Mouse (Mus musculus) megakaryocyte, embryonic 14.5 days (primary cell): ENCODE data around the gene Myh7b. TPM values are rescaled to one million over a fixed set of nuclear protein-coding genes. Genes with fewer than 3 reads are reported as not detected.

ENCODE experiments used
- H3K27me3 ChIP-seq: replicated peaks from 2 replicates; pipeline ENCODE3; 2012; ENCODE audit warnings: inconsistent platforms
- H3K36me3 ChIP-seq: replicated peaks from 2 replicates; pipeline ENCODE3; 2012; ENCODE audit warnings: low read length, inconsistent platforms, mixed read lengths
- H3K4me1 ChIP-seq: 2 replicates; pipeline ENCODE4 v1.6.1; 2012; ENCODE audit warnings: inconsistent platforms
- H3K4me3 ChIP-seq: replicated peaks from 2 replicates; pipeline ENCODE3; 2012; ENCODE audit warnings: moderate library complexity, mild to moderate bottlenecking, inconsistent platforms
- H3K9me3 ChIP-seq: 2 replicates; pipeline ENCODE4 v1.6.1; 2012; ENCODE audit warnings: inconsistent platforms
- FLI1 ChIP-seq: IDR thresholded peaks from 2 replicates; pipeline ENCODE4 v1.6.1; 2012; ENCODE audit warnings: low read length, inconsistent platforms, mixed read lengths
- GATA1 ChIP-seq: IDR thresholded peaks from 3 replicates; pipeline ENCODE4 v1.6.1; 2012; ENCODE audit warnings: mixed read lengths, low read length, inconsistent platforms, borderline replicate concordance
- polyA plus RNA-seq: library from polyadenylated mRNA; stranded (reverse); fragments of >175 nt; gene quantifications from 2 replicates; pipeline ENCODE4 v1.2.3, GENCODE M21; 2012; ENCODE audit warnings: low replicate concordance; ENCODE audit not compliant: insufficient read depth

Myh7b gene
- polyA plus RNA-seq, 1 experiment = 0.95 TPM

GRCm38 (mm10) chr2:155675118-155675517, 64.1 kb downstream of the Myh7b start:
- TF ChIP-seq GATA1 = no peak
- peak overlapping the region; percentile 71 for H3K4me3 ChIP-seq
- peaks cover 59% of the 10 kb centered on the region for H3K4me1 ChIP-seq
- H3K27me3 ChIP-seq = no peaks in the 10 kb centered on the region
- H3K36me3 ChIP-seq = peaks cover 44% of the 10 kb centered on the region
- no peaks in the 10 kb centered on the region for H3K9me3 ChIP-seq

GRCm38 (mm10) chr2:155679586-155680110, 68.6 kb downstream of the Myh7b start:
- Histone ChIP-seq H3K9me3 (no peaks in the 10 kb centered on the region), H3K4me3 (no peak overlapping the region), H3K4me1 (peaks cover 71% of the 10 kb centered on the region), H3K36me3 (peaks cover 17% of the 10 kb centered on the region), H3K27me3 (no peaks in the 10 kb centered on the region)
- no peak for TF ChIP-seq GATA1
- no peak for TF ChIP-seq FLI1

GRCm38 (mm10) chr2:155680591-155680990, 69.6 kb downstream of the Myh7b start:
- Histone ChIP-seq H3K4me3 (peak overlapping the region; percentile 18), H3K9me3 (no peaks in the 10 kb centered on the region)
- TF ChIP-seq FLI1 = no peak
- TF ChIP-seq GATA1 = no peak

GRCm38 (mm10) chr2:155681194-155681593, 70.2 kb downstream of the Myh7b start:
- TF ChIP-seq FLI1 (no peak), GATA1 (no peak)

More at GRCm38 (mm10) chr2:155680591-155680990, 69.6 kb downstream of the Myh7b start:
- H3K36me3 ChIP-seq = peaks cover 19% of the 10 kb centered on the region
- H3K4me1 ChIP-seq = peaks cover 62% of the 10 kb centered on the region
- H3K27me3 ChIP-seq = no peaks in the 10 kb centered on the region

GRCm38 (mm10) chr2:155681874-155682273, 70.9 kb downstream of the Myh7b start:
- no peaks in the 10 kb centered on the region for H3K27me3 ChIP-seq
- H3K36me3 ChIP-seq = peaks cover 28% of the 10 kb centered on the region
- H3K4me1 ChIP-seq = peaks cover 59% of the 10 kb centered on the region
- TF ChIP-seq GATA1 (no peak), FLI1 (no peak)
- H3K9me3 ChIP-seq = no peaks in the 10 kb centered on the region
- no peak overlapping the region for H3K4me3 ChIP-seq

More at GRCm38 (mm10) chr2:155681194-155681593, 70.2 kb downstream of the Myh7b start:
- Histone ChIP-seq H3K4me3 (peak overlapping the region; percentile 35), H3K36me3 (peaks cover 25% of the 10 kb centered on the region), H3K9me3 (no peaks in the 10 kb centered on the region), H3K4me1 (peaks cover 60% of the 10 kb centered on the region), H3K27me3 (no peaks in the 10 kb centered on the region)

GRCm38 (mm10) chr2:155683137-155683536, 72.1 kb downstream of the Myh7b start:
- H3K9me3 ChIP-seq = no peaks in the 10 kb centered on the region
- peak overlapping the region; percentile 53 for H3K4me3 ChIP-seq
- no peaks in the 10 kb centered on the region for H3K27me3 ChIP-seq
- TF ChIP-seq GATA1 = no peak
- TF ChIP-seq FLI1 = no peak
- H3K36me3 ChIP-seq = peaks cover 34% of the 10 kb centered on the region
- H3K4me1 ChIP-seq = peaks cover 61% of the 10 kb centered on the region

GRCm38 (mm10) chr2:155683821-155684220, 72.8 kb downstream of the Myh7b start:
- Histone ChIP-seq H3K36me3 (peaks cover 34% of the 10 kb centered on the region), H3K4me3 (no peak overlapping the region), H3K9me3 (no peaks in the 10 kb centered on the region), H3K4me1 (peaks cover 59% of the 10 kb centered on the region), H3K27me3 (no peaks in the 10 kb centered on the region)
- TF ChIP-seq GATA1 (no peak), FLI1 (no peak)

Other genes starting within 250 kb of the Myh7b start
- 12.7 and 21.9 TPM in 2 replicates for gene Trp53inp2, start 230.2 kb upstream of the Myh7b start, polyA plus RNA-seq
- 8.0 and 12.2 TPM in 2 replicates for gene Ncoa6, start 137.3 kb upstream of the Myh7b start, polyA plus RNA-seq
- gene Acss2, start 93.3 kb upstream of the Myh7b start, polyA plus RNA-seq = 4.9 and 10.2 TPM in 2 replicates
- 0.60 and 24.0 TPM in 2 replicates for gene Ggt7, start 93.0 kb upstream of the Myh7b start, polyA plus RNA-seq
- 7.9 and 8.8 TPM in 2 replicates for gene Gss, start 18.4 kb upstream of the Myh7b start, polyA plus RNA-seq
- 80.8 and 188 TPM in 2 replicates for gene Trpc4ap, start 81.2 kb downstream of the Myh7b start, polyA plus RNA-seq
- gene Edem2, start 118.3 kb downstream of the Myh7b start, polyA plus RNA-seq = 90.3 and 158 TPM in 2 replicates
- gene Gm17581, start 124.7 kb downstream of the Myh7b start, polyA plus RNA-seq = not detected in 2 replicates
- 1.1 TPM in 1 of 2 replicates, not detected in the other for gene Procr, start 139.9 kb downstream of the Myh7b start, polyA plus RNA-seq
- gene Mmp24, start 164.1 kb downstream of the Myh7b start, polyA plus RNA-seq = not detected in 2 replicates
- 30.5 and 31.7 TPM in 2 replicates for gene BC029722, start 208.2 kb downstream of the Myh7b start, polyA plus RNA-seq
- 266 and 882 TPM in 2 replicates for gene Eif6, start 215.7 kb downstream of the Myh7b start, polyA plus RNA-seq
- 0.03 and 0.55 TPM in 2 replicates for gene Fam83c, start 223.6 kb downstream of the Myh7b start, polyA plus RNA-seq